11 mouse cellular contexts compared by ENCODE assay signal in genomic region chr10:86933180-86933695, GRCm38 (mm10).
DNase-seq lines count a peak whose midpoint lies in the region; ATAC-seq lines count a peak whose summit lies in the region.
"Had no signal": no experiment of that assay in that cellular context is flagged by ENCODE, and none has a peak within 500 bp of the region (broad histone marks: within the 10 kb centered on the region; RNA-seq: fewer than 3 reads in every experiment).

No protein-coding gene starts in this region.

- H3K4me3 ChIP-seq in heart, embryonic 12.5 days = no peak overlapping the region
- H3K4me3 ChIP-seq in intestine, embryonic 16.5 days (ENCODE audit: low read length) = no peak overlapping the region
- H3K4me3 ChIP-seq: erythroblast, embryonic 14.5 days; megakaryocyte, embryonic 14.5 days had no signal

- no peak for ATAC-seq in heart, embryonic 12.5 days (ENCODE audit: insufficient number of reproducible peaks, low FRiP score)
- peak; percentile 75 for ATAC-seq in intestine, embryonic 16.5 days
- ATAC-seq: CD4-positive, CD25-positive, alpha-beta regulatory T cell, adult 4 months had no signal

- H3K27me3 ChIP-seq in heart, embryonic 12.5 days (replicated peaks) = no peaks in the 10 kb centered on the region
- no peaks in the 10 kb centered on the region for H3K27me3 ChIP-seq in intestine, embryonic 16.5 days (replicated peaks; ENCODE audit: control insufficient read depth, insufficient read depth, low read length)

- H3K27ac ChIP-seq in heart, embryonic 12.5 days (ENCODE audit: poor library complexity, severe bottlenecking) = no peak overlapping the region
- H3K27ac ChIP-seq in intestine, embryonic 16.5 days (ENCODE audit: low read length) = no peak overlapping the region

- H3K4me1 ChIP-seq in heart, embryonic 12.5 days (replicated peaks) = peaks cover 7% of the 10 kb centered on the region
- H3K4me1 ChIP-seq in intestine, embryonic 16.5 days (ENCODE audit: control insufficient read depth, insufficient read depth, low read length) = peaks cover 4% of the 10 kb centered on the region; the same call in 1 of the 2 replicates

- 80% methylated on average over 9 of the region's 9 CpGs for WGBS in heart, embryonic 12.5 days
- 33% methylated on average over 9 of the region's 9 CpGs for WGBS in intestine, embryonic 16.5 days

- DNase-seq in heart, adult 11 months = peak; percentile 96
- peak; percentile 22 for DNase-seq in T-cell, adult 2 months (ENCODE audit: low spot score)
- peak; percentile 65 to 88 for DNase-seq in lung, postnatal 4 days
- no peak for DNase-seq in embryo, embryonic 10.5 days (ENCODE audit: low spot score)
- no peak for DNase-seq in cerebellum, adult 9-10 months
- DNase-seq in Muller cell, postnatal 12 days (ENCODE audit: inconsistent ontology term) = no peak

- no peak overlapping the region for H3K9ac ChIP-seq in heart, embryonic 12.5 days
- H3K9ac ChIP-seq in intestine, embryonic 16.5 days (ENCODE audit: low read depth, low read length) = no peak overlapping the region

- no peaks in the 10 kb centered on the region for H3K36me3 ChIP-seq in heart, embryonic 12.5 days
- H3K36me3 ChIP-seq in intestine, embryonic 16.5 days (ENCODE audit: control insufficient read depth, insufficient read depth, low read length) = no peaks in the 10 kb centered on the region

- no peak overlapping the region for H3K4me2 ChIP-seq in heart, embryonic 12.5 days
- no peak overlapping the region for H3K4me2 ChIP-seq in intestine, embryonic 16.5 days (ENCODE audit: low read depth, low read length)

- no peaks in the 10 kb centered on the region for H3K9me3 ChIP-seq in heart, embryonic 12.5 days (replicated peaks)
- H3K9me3 ChIP-seq in intestine, embryonic 16.5 days (ENCODE audit: control insufficient read depth, low read length) = no peaks in the 10 kb centered on the region
- H3K9me3 ChIP-seq: megakaryocyte, embryonic 14.5 days had no signal

Comparison
In these comparisons a context has a peak if more than half of its experiments do, and no peak if none do; other contexts are left out.
1. DNase-seq: peak in heart, adult 11 months (single experiment), T-cell, adult 2 months (single experiment) and lung, postnatal 4 days (2 of 2); none in embryo, embryonic 10.5 days (single experiment), cerebellum, adult 9-10 months (single experiment) and Muller cell, postnatal 12 days (single experiment).